Mouse (Mus musculus) ES-Bruce4 (cell line): Measurements from ENCODE around the gene Epo. TPM values are rescaled to one million over a fixed set of nuclear protein-coding genes. Genes with fewer than 3 reads are reported as not detected.

Experiments
- H3K27ac ChIP-seq: 2 replicates; pipeline ENCODE4 v1.5.1; 2012; ENCODE audit warnings: low read length, inconsistent platforms; ENCODE audit not compliant: insufficient read depth
- H3K27me3 ChIP-seq: 2 replicates; pipeline ENCODE4 v1.6.1; 2012; ENCODE audit warnings: mild to moderate bottlenecking, low read length, inconsistent platforms; ENCODE audit not compliant: control insufficient read depth, poor library complexity, insufficient read depth, severe bottlenecking
- H3K36me3 ChIP-seq: 2 replicates; pipeline ENCODE4 v1.6.1; 2012; ENCODE audit warnings: inconsistent platforms, mild to moderate bottlenecking, low read length, moderate library complexity; ENCODE audit not compliant: control insufficient read depth, poor library complexity, insufficient read depth, severe bottlenecking
- H3K4me1 ChIP-seq: one replicate; pipeline ENCODE4 v1.8.1; 2011; ENCODE audit warnings: low read length; ENCODE audit not compliant: control insufficient read depth, insufficient read depth
- H3K4me3 ChIP-seq: 2 replicates; pipeline ENCODE4 v1.5.1; 2011; ENCODE audit warnings: low read depth, mild to moderate bottlenecking, low read length
- H3K9ac ChIP-seq: 2 replicates; pipeline ENCODE4 v1.6.1; 2012; ENCODE audit warnings: low read depth, mild to moderate bottlenecking, inconsistent platforms; ENCODE audit not compliant: poor library complexity, severe bottlenecking
- H3K9me3 ChIP-seq: replicated peaks from 2 replicates; pipeline ENCODE4 v1.6.1; 2012; ENCODE audit warnings: mild to moderate bottlenecking, low read length, inconsistent platforms; ENCODE audit not compliant: control insufficient read depth, poor library complexity, insufficient read depth, severe bottlenecking
- CTCF ChIP-seq: IDR thresholded peaks from one replicate; pipeline ENCODE4 v1.8.1; 2011; ENCODE audit warnings: low read depth, low read length
- EP300 ChIP-seq: IDR thresholded peaks from 2 replicates; pipeline ENCODE4 v1.6.1; 2011; ENCODE audit warnings: low read depth, low read length; ENCODE audit not compliant: insufficient read depth
- POLR2A ChIP-seq: IDR thresholded peaks from one replicate; pipeline ENCODE4 v1.8.1; 2011; ENCODE audit warnings: low read length; ENCODE audit not compliant: insufficient read depth
- polyA plus RNA-seq: library from polyadenylated mRNA; stranded (reverse); fragments of >200 nt; gene quantifications from 2 replicates; pipeline ENCODE4 v1.2.4, GENCODE M21; 2011; ENCODE audit warnings: low read depth; ENCODE audit not compliant: missing spikeins, insufficient read depth, insufficient read length

Epo gene
- polyA plus RNA-seq, 1 experiment = not detected

GRCm38 (mm10) chr5:137569665-137570064 lies 36.6 kb upstream of the Epo start, which contains the start of gene Tfr2:
Tfr2 (plus strand) TSS chr5:137569840.
- Histone ChIP-seq H3K9me3 (no peaks in the 10 kb centered on the region), H3K27me3 (no peaks in the 10 kb centered on the region), H3K36me3 (no peaks in the 10 kb centered on the region), H3K4me1 (no peaks in the 10 kb centered on the region), H3K27ac (no peak within 1 kb of the TSS), H3K4me3 (no peak within 1 kb of the TSS), H3K9ac (no peak within 1 kb of the TSS)
- TF ChIP-seq CTCF = no peak
- TF ChIP-seq POLR2A = no peak
- no peak for TF ChIP-seq EP300

GRCm38 (mm10) chr5:137569031-137569430 lies 36.0 kb upstream of the Epo start:
- TF ChIP-seq POLR2A = no peak
- no peak for TF ChIP-seq EP300
- no peak for TF ChIP-seq CTCF
- Histone ChIP-seq H3K27ac (no peak overlapping the region), H3K36me3 (no peaks in the 10 kb centered on the region), H3K9me3 (no peaks in the 10 kb centered on the region), H3K27me3 (no peaks in the 10 kb centered on the region), H3K4me1 (no peaks in the 10 kb centered on the region), H3K9ac (no peak overlapping the region), H3K4me3 (no peak overlapping the region)

GRCm38 (mm10) chr5:137568223-137568798 lies 35.3 kb upstream of the Epo start:
- Histone ChIP-seq H3K9me3 (no peaks in the 10 kb centered on the region), H3K9ac (no peak overlapping the region)
- no peak for TF ChIP-seq POLR2A
- no peak for TF ChIP-seq CTCF
- no peak for TF ChIP-seq EP300

GRCm38 (mm10) chr5:137566416-137566815 lies 33.4 kb upstream of the Epo start:
- no peak overlapping the region for H3K4me3 ChIP-seq
- H3K27me3 ChIP-seq = no peaks in the 10 kb centered on the region
- H3K9ac ChIP-seq = no peak overlapping the region
- no peaks in the 10 kb centered on the region for H3K9me3 ChIP-seq
- H3K4me1 ChIP-seq = peaks cover 4% of the 10 kb centered on the region
- no peak overlapping the region for H3K27ac ChIP-seq
- TF ChIP-seq EP300 (no peak), POLR2A (no peak), CTCF (no peak)
- no peaks in the 10 kb centered on the region for H3K36me3 ChIP-seq

More at GRCm38 (mm10) chr5:137568223-137568798, 35.3 kb upstream of the Epo start:
- Histone ChIP-seq H3K27ac (no peak overlapping the region), H3K4me1 (no peaks in the 10 kb centered on the region), H3K27me3 (no peaks in the 10 kb centered on the region), H3K4me3 (no peak overlapping the region), H3K36me3 (no peaks in the 10 kb centered on the region)

GRCm38 (mm10) chr5:137565744-137566143 lies 32.7 kb upstream of the Epo start:
- Histone ChIP-seq H3K9ac (no peak overlapping the region), H3K4me3 (no peak overlapping the region), H3K9me3 (no peaks in the 10 kb centered on the region), H3K27me3 (no peaks in the 10 kb centered on the region), H3K36me3 (no peaks in the 10 kb centered on the region), H3K4me1 (peaks cover 4% of the 10 kb centered on the region), H3K27ac (no peak overlapping the region)
- TF ChIP-seq EP300 (no peak), POLR2A (no peak), CTCF (no peak)

GRCm38 (mm10) chr5:137562965-137563364 lies 29.9 kb upstream of the Epo start:
- Histone ChIP-seq H3K27me3 (no peaks in the 10 kb centered on the region), H3K27ac (no peak overlapping the region), H3K9ac (no peak overlapping the region), H3K4me1 (peaks cover 4% of the 10 kb centered on the region), H3K36me3 (no peaks in the 10 kb centered on the region), H3K9me3 (no peaks in the 10 kb centered on the region), H3K4me3 (no peak overlapping the region)
- TF ChIP-seq CTCF (no peak), EP300 (no peak), POLR2A (no peak)
